Mouse (Mus musculus) heart, embryonic 11.5 days (tissue): ENCODE data around the gene Med17. TPM values are rescaled to one million over a fixed set of nuclear protein-coding genes. Genes with fewer than 3 reads are reported as not detected.
"Not testable (repeated sequence)": the region's sequence is repeated elsewhere in the genome, so short reads cannot be mapped to it uniquely, and the experiment has no call there.

ENCODE experiments used
- ATAC-seq: fragments of 200-750 bp; cut with Nextera tagmentation; replicated peaks from 2 replicates; pipeline ENCODE4 v1.8.0; 2017; ENCODE audit warnings: moderate library complexity; ENCODE audit not compliant: insufficient number of reproducible peaks, low FRiP score, low TSS enrichment
- H3K27ac ChIP-seq: fragments of 300-500 bp; sonication (generic); 2 replicates; pipeline ENCODE4 v1.5.1; 2014; ENCODE audit warnings: mild to moderate bottlenecking, low read depth, low read length
- H3K27me3 ChIP-seq: fragments of 300-500 bp; sonication (generic); 2 replicates; pipeline ENCODE4 v1.6.1; 2014; ENCODE audit warnings: mild to moderate bottlenecking, low read length, mixed read lengths; ENCODE audit not compliant: control insufficient read depth, insufficient read depth
- H3K36me3 ChIP-seq: fragments of 300-500 bp; sonication (generic); 2 replicates; pipeline ENCODE4 v1.6.1; 2014; ENCODE audit warnings: mild to moderate bottlenecking, low read length, moderate library complexity, mixed read lengths; ENCODE audit not compliant: control insufficient read depth, insufficient read depth
- H3K4me1 ChIP-seq: fragments of 300-500 bp; sonication (generic); 2 replicates; pipeline ENCODE4 v1.6.1; 2014; ENCODE audit warnings: low read length; ENCODE audit not compliant: control insufficient read depth, insufficient read depth
- H3K4me2 ChIP-seq: fragments of 300-500 bp; sonication (generic); 2 replicates; pipeline ENCODE4 v1.6.1; 2014; ENCODE audit warnings: mild to moderate bottlenecking, moderate library complexity
- H3K4me3 ChIP-seq: fragments of 300-500 bp; sonication (generic); 2 replicates; pipeline ENCODE4 v1.5.1; 2014; ENCODE audit warnings: low read depth, low read length
- H3K9ac ChIP-seq: fragments of 300-500 bp; sonication (generic); 2 replicates; pipeline ENCODE4 v1.6.1; 2014; ENCODE audit warnings: mild to moderate bottlenecking, low read depth, low read length, moderate library complexity
- H3K9me3 ChIP-seq: fragments of 300-500 bp; sonication (generic); replicated peaks from 2 replicates; pipeline ENCODE4 v1.6.1; 2016; ENCODE audit warnings: low read length; ENCODE audit not compliant: control insufficient read depth
- WGBS: fragments of 180-500 bp; shearing (Covaris S2); extraction: QIAGEN DNeasy Blood & Tissue Kit; methylation state at CpG from one replicate; pipeline ENCODE4 v1.1.7; 2014; ENCODE audit not compliant: insufficient replicate concordance; 5-methylcytosine and 5-hydroxymethylcytosine counted together
- polyA plus RNA-seq: library from polyadenylated mRNA; unstranded; fragments of >200 nt; fragmentation: Nextera tagmentation; extraction: Ambion mirVana; gene quantifications from 2 replicates; pipeline ENCODE4 v1.2.1, GENCODE M21; 2014

Med17 gene
- 23.2 and 26.8 TPM in 2 replicates for polyA plus RNA-seq

GRCm38 (mm10) chr9:15279649-15280490, at the start of gene Med17:
Gene Med17 (minus strand): TSS chr9:15279931.
- peaks cover 8% of the 10 kb centered on the region; the same call in 1 of the 2 replicates for H3K4me1 ChIP-seq
- H3K9me3 ChIP-seq: no peaks in the 10 kb centered on the region
- H3K9ac ChIP-seq: peak within 1 kb of the TSS; percentile 96
- peak within 1 kb of the TSS; percentile 85 for H3K4me2 ChIP-seq
- ATAC-seq: peak; percentile 93
- no peaks in the 10 kb centered on the region for H3K27me3 ChIP-seq
- under 1% methylated on average over 57 of the region's 57 CpGs for WGBS
- peaks cover 11% of the 10 kb centered on the region for H3K36me3 ChIP-seq
- peak within 1 kb of the TSS; percentile 79 for H3K27ac ChIP-seq
- H3K4me3 ChIP-seq: peak within 1 kb of the TSS; percentile 92

- no peak overlapping the region for H3K27ac ChIP-seq
- peaks cover 40% of the 10 kb centered on the region for H3K36me3 ChIP-seq
- 82% methylated on average over 2 of the region's 2 CpGs for WGBS
- no peak overlapping the region for H3K4me3 ChIP-seq
- H3K27me3 ChIP-seq: no peaks in the 10 kb centered on the region
- no peaks in the 10 kb centered on the region for H3K9me3 ChIP-seq
- H3K4me2 ChIP-seq: no peak overlapping the region
- H3K4me1 ChIP-seq: no peaks in the 10 kb centered on the region
- H3K9ac ChIP-seq: no peak overlapping the region
- ATAC-seq: no peak
These were observed 38.5 kb upstream of the Med17 start for GRCm38 (mm10) chr9:15318170-15318742.

- H3K9ac ChIP-seq: no peak overlapping the region
- H3K27me3 ChIP-seq: no peaks in the 10 kb centered on the region
- no peaks in the 10 kb centered on the region for H3K9me3 ChIP-seq
- H3K4me1 ChIP-seq: no peaks in the 10 kb centered on the region
- no peak for ATAC-seq
- no peak overlapping the region for H3K4me3 ChIP-seq
- WGBS: 55% methylated on average over 5 of the region's 5 CpGs
- no peak overlapping the region for H3K4me2 ChIP-seq
- peaks cover 42% of the 10 kb centered on the region for H3K36me3 ChIP-seq
- H3K27ac ChIP-seq: no peak overlapping the region
These were observed 37.8 kb upstream of the Med17 start for GRCm38 (mm10) chr9:15317223-15318169.

- not testable (repeated sequence) for H3K4me3 ChIP-seq, ATAC-seq, H3K9me3 ChIP-seq, H3K4me2 ChIP-seq, H3K27ac ChIP-seq, H3K4me1 ChIP-seq, H3K9ac ChIP-seq, H3K27me3 ChIP-seq
- whole genome bisulfite sequencing: 100% methylated on average over 2 of the region's 2 CpGs
- peaks cover 35% of the 10 kb centered on the region for H3K36me3 ChIP-seq
These were observed 36.6 kb upstream of the Med17 start for GRCm38 (mm10) chr9:15316296-15316695.

GRCm38 (mm10) chr9:15314619-15315018, 34.9 kb upstream of the Med17 start:
- Histone ChIP-seq H3K4me1 (no peaks in the 10 kb centered on the region), H3K9ac (no peak overlapping the region), H3K4me3 (no peak overlapping the region), H3K4me2 (no peak overlapping the region), H3K9me3 (no peaks in the 10 kb centered on the region), H3K27ac (no peak overlapping the region), H3K27me3 (no peaks in the 10 kb centered on the region), H3K36me3 (peaks cover 46% of the 10 kb centered on the region)
- no peak for ATAC-seq
- 96% methylated on average over 1 of the region's 1 CpGs for WGBS

GRCm38 (mm10) chr9:15313633-15314032, 33.9 kb upstream of the Med17 start:
- ATAC-seq: no peak
- no peaks in the 10 kb centered on the region for H3K9me3 ChIP-seq
- H3K9ac ChIP-seq: no peak overlapping the region
- H3K4me3 ChIP-seq: no peak overlapping the region
- H3K27ac ChIP-seq: no peak overlapping the region
- H3K36me3 ChIP-seq: peaks cover 52% of the 10 kb centered on the region
- 87% methylated on average over 5 of the region's 5 CpGs for WGBS
- no peak overlapping the region for H3K4me2 ChIP-seq
- no peaks in the 10 kb centered on the region for H3K27me3 ChIP-seq
- no peaks in the 10 kb centered on the region for H3K4me1 ChIP-seq

- Histone ChIP-seq H3K9ac (no peak overlapping the region), H3K27me3 (no peaks in the 10 kb centered on the region), H3K4me1 (peaks cover 10% of the 10 kb centered on the region), H3K4me3 (no peak overlapping the region), H3K36me3 (peaks cover 48% of the 10 kb centered on the region), H3K4me2 (no peak overlapping the region), H3K9me3 (no peaks in the 10 kb centered on the region), H3K27ac (no peak overlapping the region)
- ATAC-seq: no peak
- 85% methylated on average over 2 of the region's 2 CpGs for WGBS
These were observed 32.5 kb upstream of the Med17 start for GRCm38 (mm10) chr9:15312054-15312735.

GRCm38 (mm10) chr9:15310179-15310578, 30.4 kb upstream of the Med17 start:
- peaks cover 11% of the 10 kb centered on the region for H3K4me1 ChIP-seq
- no peak overlapping the region for H3K4me2 ChIP-seq
- H3K36me3 ChIP-seq: peaks cover 40% of the 10 kb centered on the region
- no peak overlapping the region for H3K4me3 ChIP-seq
- H3K27me3 ChIP-seq: no peaks in the 10 kb centered on the region
- H3K9ac ChIP-seq: no peak overlapping the region
- H3K27ac ChIP-seq: no peak overlapping the region
- ATAC-seq: no peak
- 85% methylated on average over 1 of the region's 1 CpGs for WGBS
- H3K9me3 ChIP-seq: no peaks in the 10 kb centered on the region
